Comparison of ENCODE assay signal across 8 mouse cellular contexts in the genomic region with DNA sequence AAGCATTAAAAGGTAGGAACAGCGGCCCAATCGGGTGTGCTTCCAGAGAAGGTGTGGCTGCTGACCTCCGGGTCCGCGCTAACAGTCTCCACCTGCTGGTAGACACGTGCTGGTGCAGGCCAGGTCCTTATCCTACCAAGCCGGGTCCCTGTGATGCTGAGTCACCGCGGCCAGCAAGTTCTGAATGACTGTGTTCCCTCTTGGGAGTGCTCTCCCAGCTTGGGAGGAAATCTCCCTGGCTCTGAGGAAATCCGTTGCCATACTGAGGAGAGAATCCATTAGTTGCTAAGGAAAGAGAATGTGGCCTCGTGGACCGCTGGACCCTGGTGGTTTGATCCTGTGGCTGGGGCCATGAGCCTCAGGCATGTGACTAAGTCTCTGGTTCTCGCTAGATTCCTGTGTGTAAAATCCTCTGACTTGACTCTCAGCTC.
DNase-seq lines count a peak whose midpoint lies in the region; ATAC-seq and TF ChIP-seq lines count a peak whose summit lies in the region.

No protein-coding gene starts in this region.

- H3K9ac ChIP-seq in heart, embryonic 12.5 days = no peak overlapping the region
- H3K9ac ChIP-seq in liver, embryonic 14.5 days (replicated peaks) = no peak overlapping the region

- H3K27ac ChIP-seq in heart, embryonic 12.5 days (ENCODE audit: poor library complexity, severe bottlenecking) = no peak overlapping the region
- H3K27ac ChIP-seq in liver, embryonic 14.5 days = no peak overlapping the region

- no peaks in the 10 kb centered on the region for H3K9me3 ChIP-seq in heart, embryonic 12.5 days (replicated peaks)
- H3K9me3 ChIP-seq in liver, embryonic 14.5 days (ENCODE audit: control insufficient read depth, low read length) = no peaks in the 10 kb centered on the region

- TF ChIP-seq EP300 in liver, embryonic 14.5 days (IDR thresholded peaks at IDR 0.05; ENCODE audit: low read depth) = no peak

- peaks cover 3% of the 10 kb centered on the region; the same call in 1 of the 2 replicates for H3K4me1 ChIP-seq in heart, embryonic 12.5 days (replicated peaks)
- H3K4me1 ChIP-seq in liver, embryonic 14.5 days (replicated peaks; ENCODE audit: control insufficient read depth in 2 of 2, insufficient read depth in 2 of 2, low read length in 1 of 2) = peaks cover 0 to 5% of the 10 kb centered on the region in 2 experiments; a peak in 2 of 4 replicates

- no peaks in the 10 kb centered on the region for H3K36me3 ChIP-seq in heart, embryonic 12.5 days
- no peaks in the 10 kb centered on the region for H3K36me3 ChIP-seq in liver, embryonic 14.5 days (replicated peaks; ENCODE audit: control insufficient read depth, insufficient read depth, low read depth)

- no peaks in the 10 kb centered on the region for H3K27me3 ChIP-seq in heart, embryonic 12.5 days (replicated peaks)
- H3K27me3 ChIP-seq in liver, embryonic 14.5 days (ENCODE audit: control insufficient read depth, insufficient read depth, low read length) = no peaks in the 10 kb centered on the region

- DNase-seq in adrenal gland, adult 8-10 months = peak; percentile 84
- DNase-seq in embryo, embryonic 11.5 days (ENCODE audit: low read depth, low spot score) = peak; percentile 57
- DNase-seq in kidney, postnatal 4 days = peak; percentile 90 to 92
- peak; percentile 58 to 64 (median 58) for DNase-seq in liver, embryonic 14.5 days (ENCODE audit: low read depth in 3 of 3, low spot score in 3 of 3)
- peak; percentile 55 for DNase-seq in ovary, postnatal 10 days (ENCODE audit: low spot score)
- peak; percentile 68 to 84 for DNase-seq in thymus, postnatal 10 days (ENCODE audit: low spot score in 2 of 2)

- TF ChIP-seq CTCF in liver, embryonic 14.5 days (IDR thresholded peaks at IDR 0.05; ENCODE audit: low read depth) = peak; percentile 98

- WGBS in heart, embryonic 12.5 days = 25% methylated on average over 13 of the region's 13 CpGs
- WGBS in liver, embryonic 14.5 days (ENCODE audit: insufficient replicate concordance) = 6% methylated on average over 13 of the region's 13 CpGs

- ATAC-seq in CD4-positive, CD25-positive, alpha-beta regulatory T cell, adult 4 months = peak; percentile 44
- ATAC-seq in heart, embryonic 12.5 days (ENCODE audit: insufficient number of reproducible peaks, low FRiP score) = peak; percentile 76
- ATAC-seq in liver, embryonic 14.5 days (ENCODE audit: insufficient read depth) = peak; percentile 80

- H3K4me3 ChIP-seq in heart, embryonic 12.5 days = no peak overlapping the region
- H3K4me3 ChIP-seq in liver, embryonic 14.5 days (ENCODE audit: insufficient read depth in 1 of 2, low read depth in 2 of 2, low read length in 2 of 2) = no peak overlapping the region

- no peak overlapping the region for H3K4me2 ChIP-seq in heart, embryonic 12.5 days
- no peak overlapping the region for H3K4me2 ChIP-seq in liver, embryonic 14.5 days (ENCODE audit: low read depth)
